Mouse (Mus musculus): Measurements from ENCODE around the gene BC028528. TPM values are rescaled to one million over a fixed set of nuclear protein-coding genes. Genes with fewer than 3 reads are reported as not detected.
A peak's percentile ranks its signal among the peaks of the same experiment; 100 is the strongest.

Gene BC028528
- 1.5 and 1.6 TPM in 2 replicates for polyA plus RNA-seq (2012; rRNA removed)

DNA sequence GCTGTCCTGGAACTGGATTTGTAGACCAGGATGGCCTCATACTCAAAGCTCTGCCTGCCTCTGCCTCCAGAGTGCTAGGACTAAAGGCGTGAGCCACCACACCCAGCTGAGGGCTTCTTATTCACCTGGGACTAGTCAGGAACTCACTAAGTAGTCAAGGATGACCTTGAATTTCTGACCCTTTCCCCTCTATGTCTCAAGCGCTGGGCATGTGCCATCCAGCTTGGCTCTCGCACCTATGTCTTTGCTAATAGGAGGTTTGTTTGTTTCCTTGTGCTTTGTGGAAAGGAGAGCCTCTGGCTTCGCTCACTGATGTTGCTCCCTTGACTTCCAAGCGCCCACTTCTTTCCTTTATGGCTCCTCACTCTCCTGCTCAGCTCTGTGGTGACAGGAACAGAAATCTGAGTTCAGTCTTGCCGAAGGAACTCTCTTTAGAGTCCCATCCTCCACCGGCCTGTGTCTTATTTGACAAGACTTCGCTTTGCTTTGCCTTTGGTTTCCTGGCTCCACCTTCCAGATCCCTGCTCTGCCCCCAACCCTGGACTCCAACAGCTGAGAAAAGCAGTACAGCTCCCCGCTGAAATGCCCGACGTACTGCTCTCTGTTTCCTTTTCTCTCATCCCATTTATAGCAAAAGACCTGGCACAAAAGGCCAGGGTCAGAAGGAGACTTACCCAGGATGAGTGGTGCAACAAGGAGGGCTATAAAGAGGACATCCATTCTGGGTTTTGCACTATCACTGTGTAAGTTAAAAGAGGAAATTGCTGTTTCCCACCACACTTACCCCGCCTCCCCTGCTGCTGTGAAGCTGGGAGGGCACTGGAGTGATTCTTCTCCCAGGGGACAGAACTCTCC, at the start of gene BC028528:
TSS of gene BC028528 (minus strand) at position 795 of the 855 bp plus-strand sequence.
- Histone ChIP-seq H3K36me3 (ENCODE audit: control insufficient read depth, insufficient read depth, low read length) (peaks cover 5% of the 10 kb centered on the region; the same call in 1 of the 2 replicates), H3K4me3 (ENCODE audit: low read depth, low read length) (peak within 1 kb of the TSS; percentile 35), H3K4me1 (ENCODE audit: control insufficient read depth, insufficient read depth, insufficient read length, low read length) (peaks cover 10% of the 10 kb centered on the region; the same call in 1 of the 2 replicates), H3K27ac (ENCODE audit: insufficient read depth, low read depth, low read length) (peak within 1 kb of the TSS; percentile 61), H3K27me3 (ENCODE audit: control insufficient read depth, insufficient read depth, low read length) (no peaks in the 10 kb centered on the region)
- WGBS: 50% methylated on average over 12 of the region's 12 CpGs
- no peak for TF ChIP-seq CTCF (IDR thresholded peaks at IDR 0.05; ENCODE audit: extremely low read depth, insufficient read length, insufficient replicate concordance, low read depth, low read length)
- no peak for TF ChIP-seq POLR2A (IDR thresholded peaks at IDR 0.05; ENCODE audit: low read depth, low read length)

DNA sequence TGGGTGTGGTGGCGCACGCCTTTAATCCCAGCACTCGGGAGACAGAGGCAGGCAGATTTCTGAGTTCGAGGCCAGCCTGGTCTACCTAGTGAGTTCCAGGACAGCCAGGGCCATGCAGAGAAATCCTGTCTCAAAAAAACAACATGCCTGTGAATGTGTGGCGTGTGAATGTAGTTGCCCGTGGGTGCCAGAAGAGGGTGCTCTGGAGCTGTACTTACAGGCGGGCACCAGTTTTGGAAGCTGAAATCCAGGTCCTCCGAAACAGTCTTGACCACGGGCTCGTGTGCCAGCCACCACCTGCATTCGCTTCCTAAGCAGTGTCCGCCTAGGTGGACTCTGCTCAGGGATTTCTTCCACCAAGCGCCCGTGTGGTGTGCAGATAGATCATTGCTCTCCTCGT, 47.0 kb upstream of the BC028528 start:
- Histone ChIP-seq H3K4me3 (ENCODE audit: low read depth, low read length) (no peak overlapping the region), H3K27ac (ENCODE audit: insufficient read depth, low read depth, low read length) (no peak overlapping the region), H3K27me3 (ENCODE audit: control insufficient read depth, insufficient read depth, low read length) (no peaks in the 10 kb centered on the region), H3K4me1 (ENCODE audit: control insufficient read depth, insufficient read depth, insufficient read length, low read length) (no peaks in the 10 kb centered on the region), H3K36me3 (ENCODE audit: control insufficient read depth, insufficient read depth, low read length) (peaks cover 65% of the 10 kb centered on the region)
- WGBS: 93% methylated on average over 15 of the region's 15 CpGs
- TF ChIP-seq POLR2A (IDR thresholded peaks at IDR 0.05; ENCODE audit: low read depth, low read length) (no peak), CTCF (IDR thresholded peaks at IDR 0.05; ENCODE audit: extremely low read depth, insufficient read length, insufficient replicate concordance, low read depth, low read length) (peak; percentile 38; the same call in 1 of the 2 replicates)

DNA sequence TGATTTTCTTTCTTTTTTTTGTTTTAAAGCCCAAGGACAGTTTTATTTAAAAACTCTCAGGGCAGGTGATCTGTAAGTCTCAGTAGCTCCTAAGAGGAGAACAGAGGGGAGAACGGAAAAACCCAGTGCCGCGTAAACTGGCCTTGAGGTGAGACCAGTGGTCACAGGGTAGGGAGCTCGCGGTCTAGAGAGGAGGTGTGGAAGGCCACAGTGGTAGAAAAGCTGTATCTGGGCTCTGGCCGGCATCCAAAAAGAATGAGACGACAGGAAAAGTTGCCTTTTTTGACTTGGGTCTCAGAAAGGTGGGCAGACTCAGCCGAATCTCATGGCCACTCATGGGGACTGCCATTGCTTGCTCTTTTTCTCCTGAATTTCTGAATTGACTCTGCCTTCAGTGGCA, 46.4 kb upstream of the BC028528 start:
- Histone ChIP-seq H3K27me3 (ENCODE audit: control insufficient read depth, insufficient read depth, low read length) (no peaks in the 10 kb centered on the region), H3K27ac (ENCODE audit: insufficient read depth, low read depth, low read length) (no peak overlapping the region), H3K36me3 (ENCODE audit: control insufficient read depth, insufficient read depth, low read length) (peaks cover 63% of the 10 kb centered on the region), H3K4me1 (ENCODE audit: control insufficient read depth, insufficient read depth, insufficient read length, low read length) (no peaks in the 10 kb centered on the region), H3K4me3 (ENCODE audit: low read depth, low read length) (no peak overlapping the region)
- TF ChIP-seq POLR2A (IDR thresholded peaks at IDR 0.05; ENCODE audit: low read depth, low read length): no peak
- no peak for TF ChIP-seq CTCF (IDR thresholded peaks at IDR 0.05; ENCODE audit: extremely low read depth, insufficient read length, insufficient replicate concordance, low read depth, low read length)
- 91% methylated on average over 8 of the region's 8 CpGs for WGBS

DNA sequence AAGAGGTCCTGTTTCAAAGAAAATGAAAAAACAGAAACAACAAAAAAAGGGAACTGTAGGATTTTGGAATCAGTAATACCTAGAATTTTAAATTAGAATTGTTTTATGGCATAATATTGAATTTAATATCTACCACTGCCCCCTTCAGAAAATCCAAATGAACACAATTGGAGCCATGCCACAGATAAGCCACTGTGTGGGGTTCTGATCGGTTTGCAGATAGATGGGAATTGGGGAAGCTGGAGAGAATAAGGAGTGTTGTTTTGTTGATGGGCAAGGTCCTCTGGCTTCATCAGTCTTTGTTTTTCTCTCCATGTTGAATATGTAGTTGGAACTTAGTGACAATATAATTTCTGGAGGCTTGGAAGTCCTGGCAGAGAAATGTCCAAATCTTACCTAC, 42.6 kb upstream of the BC028528 start:
- Histone ChIP-seq H3K4me3 (ENCODE audit: low read depth, low read length) (no peak overlapping the region), H3K27ac (ENCODE audit: insufficient read depth, low read depth, low read length) (no peak overlapping the region), H3K27me3 (ENCODE audit: control insufficient read depth, insufficient read depth, low read length) (no peaks in the 10 kb centered on the region), H3K36me3 (ENCODE audit: control insufficient read depth, insufficient read depth, low read length) (peaks cover 39% of the 10 kb centered on the region), H3K4me1 (ENCODE audit: control insufficient read depth, insufficient read depth, insufficient read length, low read length) (no peaks in the 10 kb centered on the region; the same call in 1 of the 2 replicates)
- TF ChIP-seq POLR2A (IDR thresholded peaks at IDR 0.05; ENCODE audit: low read depth, low read length) (no peak), CTCF (IDR thresholded peaks at IDR 0.05; ENCODE audit: extremely low read depth, insufficient read length, insufficient replicate concordance, low read depth, low read length) (no peak)
- 93% methylated on average over 1 of the region's 1 CpGs for WGBS

DNA sequence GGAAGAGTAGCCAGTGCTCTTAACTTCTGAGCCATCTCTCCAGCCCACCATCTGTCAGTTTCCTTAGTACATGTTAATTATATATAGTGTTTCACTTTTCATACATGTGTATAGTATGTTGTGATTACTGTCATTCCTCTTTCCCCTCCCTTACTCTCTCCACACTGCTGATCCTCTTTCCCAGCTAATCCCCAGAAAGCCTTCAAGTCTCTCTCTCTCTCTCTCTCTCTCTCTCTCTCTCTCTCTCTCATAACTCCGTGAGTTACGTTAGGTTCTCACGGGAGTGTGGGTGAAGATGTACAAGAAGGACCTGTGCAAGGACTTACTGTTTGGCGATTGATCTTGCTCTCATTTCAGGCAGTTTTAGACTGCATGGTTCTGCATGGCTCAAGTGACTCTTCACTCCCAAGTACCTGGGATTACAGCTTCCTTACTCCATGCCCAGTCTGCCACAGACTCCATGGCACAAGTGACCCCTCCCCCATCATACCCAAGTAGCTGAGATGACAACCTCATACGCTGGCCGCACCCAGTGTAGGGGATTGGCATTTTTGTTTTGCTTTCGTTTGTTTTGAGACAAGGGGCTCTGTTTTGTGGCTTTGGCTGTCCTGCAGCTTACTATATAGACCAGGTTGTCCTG, 41.4 kb upstream of the BC028528 start:
- TF ChIP-seq POLR2A (IDR thresholded peaks at IDR 0.05; ENCODE audit: low read depth, low read length) (no peak), CTCF (IDR thresholded peaks at IDR 0.05; ENCODE audit: extremely low read depth, insufficient read length, insufficient replicate concordance, low read depth, low read length) (no peak)
- Histone ChIP-seq H3K4me1 (ENCODE audit: control insufficient read depth, insufficient read depth, insufficient read length, low read length) (peaks cover 3% of the 10 kb centered on the region; the same call in 1 of the 2 replicates), H3K4me3 (ENCODE audit: low read depth, low read length) (no peak overlapping the region), H3K36me3 (ENCODE audit: control insufficient read depth, insufficient read depth, low read length) (peaks cover 29% of the 10 kb centered on the region), H3K27ac (ENCODE audit: insufficient read depth, low read depth, low read length) (no peak overlapping the region), H3K27me3 (ENCODE audit: control insufficient read depth, insufficient read depth, low read length) (no peaks in the 10 kb centered on the region)
- WGBS: 92% methylated on average over 7 of the region's 7 CpGs

DNA sequence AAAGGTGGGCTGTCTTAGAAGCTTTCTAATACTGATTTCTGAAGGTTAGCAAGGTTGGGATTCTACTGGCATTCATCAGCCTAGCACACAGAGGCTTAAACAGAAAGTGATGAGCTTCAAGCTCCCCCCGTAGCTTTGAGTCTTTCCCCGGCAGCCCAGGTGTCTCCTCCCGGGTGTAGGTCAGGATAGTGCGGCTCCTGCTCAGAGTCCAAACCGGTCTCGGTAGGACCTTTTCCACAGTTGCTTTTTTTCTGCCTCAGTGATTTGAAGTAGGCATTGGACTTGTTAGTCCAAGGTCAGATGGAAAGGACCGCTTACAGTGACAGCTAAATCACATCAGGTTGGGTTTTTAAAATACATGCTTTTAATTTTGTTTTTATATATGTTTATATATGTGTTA, 40.8 kb upstream of the BC028528 start:
- TF ChIP-seq POLR2A (IDR thresholded peaks at IDR 0.05; ENCODE audit: low read depth, low read length) (no peak), CTCF (IDR thresholded peaks at IDR 0.05; ENCODE audit: extremely low read depth, insufficient read length, insufficient replicate concordance, low read depth, low read length) (no peak)
- Histone ChIP-seq H3K36me3 (ENCODE audit: control insufficient read depth, insufficient read depth, low read length) (peaks cover 23% of the 10 kb centered on the region), H3K4me1 (ENCODE audit: control insufficient read depth, insufficient read depth, insufficient read length, low read length) (peaks cover 3% of the 10 kb centered on the region; the same call in 1 of the 2 replicates), H3K27ac (ENCODE audit: insufficient read depth, low read depth, low read length) (no peak overlapping the region), H3K27me3 (ENCODE audit: control insufficient read depth, insufficient read depth, low read length) (no peaks in the 10 kb centered on the region), H3K4me3 (ENCODE audit: low read depth, low read length) (no peak overlapping the region)
- WGBS: 72% methylated on average over 7 of the region's 7 CpGs

DNA sequence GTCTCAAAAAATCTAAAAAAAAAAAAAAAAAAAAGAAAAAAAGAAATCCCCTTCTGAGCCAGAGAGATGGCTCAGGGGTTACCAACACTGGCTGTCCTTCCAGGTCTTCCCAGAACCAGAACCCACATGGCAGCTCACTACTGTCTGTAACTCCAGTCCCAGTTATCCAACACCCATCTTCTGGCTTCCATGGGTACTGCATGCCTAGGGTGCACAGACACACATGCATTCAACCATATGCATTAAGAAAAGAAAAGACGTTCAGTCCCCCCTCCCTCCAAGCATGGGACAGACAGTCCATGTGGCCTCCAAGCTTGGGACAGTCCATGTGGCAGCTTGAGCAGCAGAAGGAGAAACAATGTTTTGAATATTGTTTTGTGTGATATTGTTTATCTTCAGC, 40.4 kb upstream of the BC028528 start:
- TF ChIP-seq CTCF (IDR thresholded peaks at IDR 0.05; ENCODE audit: extremely low read depth, insufficient read length, insufficient replicate concordance, low read depth, low read length) (no peak), POLR2A (IDR thresholded peaks at IDR 0.05; ENCODE audit: low read depth, low read length) (no peak)
- Histone ChIP-seq H3K36me3 (ENCODE audit: control insufficient read depth, insufficient read depth, low read length) (peaks cover 19% of the 10 kb centered on the region), H3K4me3 (ENCODE audit: low read depth, low read length) (no peak overlapping the region), H3K27ac (ENCODE audit: insufficient read depth, low read depth, low read length) (no peak overlapping the region), H3K4me1 (ENCODE audit: control insufficient read depth, insufficient read depth, insufficient read length, low read length) (peaks cover 3% of the 10 kb centered on the region; the same call in 1 of the 2 replicates), H3K27me3 (ENCODE audit: control insufficient read depth, insufficient read depth, low read length) (no peaks in the 10 kb centered on the region)
- WGBS: 75% methylated on average over 1 of the region's 1 CpGs
